Mouse (Mus musculus): ENCODE data around the gene Gcsam.
A peak's percentile ranks its signal among the peaks of the same experiment; 100 is the strongest.

Gcsam gene

GRCm38 (mm10) chr16:45610267-45610666 lies at the start of gene Gcsam:
Gene Gcsam (plus strand): TSS chr16:45610380.
- no peak for DNase-seq (ENCODE audit: low spot score in 2 of 2)

- DNase-seq (ENCODE audit: low spot score in 2 of 2), result no peak
Observed at GRCm38 (mm10) chr16:45561747-45562146, 48.4 kb upstream of the Gcsam start.

GRCm38 (mm10) chr16:45572307-45572706 lies 37.9 kb upstream of the Gcsam start:
- DNase-seq (ENCODE audit: low spot score in 2 of 2), result no peak

- no peak for DNase-seq (ENCODE audit: low spot score in 2 of 2)
Observed at GRCm38 (mm10) chr16:45579883-45580282, 30.3 kb upstream of the Gcsam start.

GRCm38 (mm10) chr16:45582512-45582911 lies 27.7 kb upstream of the Gcsam start:
- no peak for DNase-seq (ENCODE audit: low spot score in 2 of 2)

- no peak for DNase-seq (ENCODE audit: low spot score in 2 of 2)
Observed at GRCm38 (mm10) chr16:45593656-45594055, 16.5 kb upstream of the Gcsam start.

GRCm38 (mm10) chr16:45595494-45595893 lies 14.7 kb upstream of the Gcsam start:
- DNase-seq (ENCODE audit: low spot score in 2 of 2), result no peak

GRCm38 (mm10) chr16:45608481-45608954 lies 1.7 kb upstream of the Gcsam start:
- no peak for DNase-seq (ENCODE audit: low spot score in 2 of 2)

GRCm38 (mm10) chr16:45609300-45609699 lies 880 bp upstream of the Gcsam start:
- peak in 1 of 2 experiments; percentile 3 for DNase-seq (ENCODE audit: low spot score in 2 of 2)

- DNase-seq (ENCODE audit: low spot score in 2 of 2), result no peak
Observed at GRCm38 (mm10) chr16:45613247-45613646, 3.1 kb downstream of the Gcsam start.

GRCm38 (mm10) chr16:45615944-45616343 lies 5.8 kb downstream of the Gcsam start:
- no peak for DNase-seq (ENCODE audit: low spot score in 2 of 2)

- no peak for DNase-seq (ENCODE audit: low spot score in 2 of 2)
Observed at GRCm38 (mm10) chr16:45619751-45620375, 9.7 kb downstream of the Gcsam start.

GRCm38 (mm10) chr16:45623230-45623629 lies 13.1 kb downstream of the Gcsam start:
- no peak for DNase-seq (ENCODE audit: low spot score in 2 of 2)

- no peak for DNase-seq (ENCODE audit: low spot score in 2 of 2)
Observed at GRCm38 (mm10) chr16:45624791-45625190, 14.6 kb downstream of the Gcsam start.

GRCm38 (mm10) chr16:45625342-45625741 lies 15.2 kb downstream of the Gcsam start:
- DNase-seq (ENCODE audit: low spot score in 2 of 2), result no peak

GRCm38 (mm10) chr16:45629497-45630105 lies 19.4 kb downstream of the Gcsam start:
- DNase-seq (ENCODE audit: low spot score in 2 of 2), result no peak

- peak in 1 of 2 experiments; percentile 66 for DNase-seq (ENCODE audit: low spot score in 2 of 2)
Observed at GRCm38 (mm10) chr16:45630347-45630960, 20.3 kb downstream of the Gcsam start.

- DNase-seq (ENCODE audit: low spot score in 2 of 2), result no peak
Observed at GRCm38 (mm10) chr16:45632420-45632819, 22.2 kb downstream of the Gcsam start.

- no peak for DNase-seq (ENCODE audit: low spot score in 2 of 2)
Observed at GRCm38 (mm10) chr16:45635826-45636225, 25.6 kb downstream of the Gcsam start.

- no peak for DNase-seq (ENCODE audit: low spot score in 2 of 2)
Observed at GRCm38 (mm10) chr16:45640070-45640762, 30.0 kb downstream of the Gcsam start.

- DNase-seq (ENCODE audit: low spot score in 2 of 2), result no peak
Observed at GRCm38 (mm10) chr16:45641301-45641700, 31.1 kb downstream of the Gcsam start.

- no peak for DNase-seq (ENCODE audit: low spot score in 2 of 2)
Observed at GRCm38 (mm10) chr16:45643944-45644343, 33.8 kb downstream of the Gcsam start.

Data from cerebellum, postnatal 4 days (tissue).